Mouse (Mus musculus) regulatory T cell (primary cell): Measurements from ENCODE around the gene Mrpl21.

ENCODE experiments used
- in situ Hi-C: fragments of 300-600 bp; cut with MboI, MseI; formaldehyde crosslinking; loops from one replicate; pipeline ENCODE4 v1.15.1; 2025; ENCODE audit warnings: high pct_unique_total_duplicates

The Mrpl21 gene

GRCm38 (mm10) chr19:3297034-3297433, 14.3 kb downstream of the Mrpl21 start:
- in situ Hi-C loops: no loop called here

- in situ Hi-C loops: no loop called here
These were observed 15.1 kb downstream of the Mrpl21 start for GRCm38 (mm10) chr19:3297775-3298174.

GRCm38 (mm10) chr19:3304017-3304416, 21.3 kb downstream of the Mrpl21 start:
- in situ Hi-C loops: no loop called here

GRCm38 (mm10) chr19:3307175-3307949, 24.7 kb downstream of the Mrpl21 start:
- in situ Hi-C loops: no loop called here

GRCm38 (mm10) chr19:3319341-3319740, 36.6 kb downstream of the Mrpl21 start:
- in situ Hi-C loops: loop anchor here (5.0 kb wide), 1 partner anchor 42 kb away; no protein-coding TSS in a partner anchor

- in situ Hi-C loops: loop anchor here (10.0 kb wide), 1 partner anchor 795 kb away; no protein-coding TSS in a partner anchor
These were observed 37.4 kb downstream of the Mrpl21 start for GRCm38 (mm10) chr19:3320086-3320485.

GRCm38 (mm10) chr19:3320801-3321200, 38.1 kb downstream of the Mrpl21 start:
- in situ Hi-C loops: loop anchor here (10.0 kb wide), 1 partner anchor 794 kb away; no protein-coding TSS in a partner anchor

- in situ Hi-C loops: loop anchor here (10.0 kb wide), 1 partner anchor 793 kb away; no protein-coding TSS in a partner anchor
These were observed 38.9 kb downstream of the Mrpl21 start for GRCm38 (mm10) chr19:3321617-3322016.

- in situ Hi-C loops: loop anchor here (10.0 kb wide), 1 partner anchor 792 kb away; no protein-coding TSS in a partner anchor
These were observed 39.7 kb downstream of the Mrpl21 start, which contains the start of gene Cpt1a for GRCm38 (mm10) chr19:3322261-3322969. Gene Cpt1a, plus strand, starts transcription at chr19:3322334.

- in situ Hi-C loops: loop anchor here (10.0 kb wide), 1 partner anchor 792 kb away; no protein-coding TSS in a partner anchor
These were observed 40.5 kb downstream of the Mrpl21 start for GRCm38 (mm10) chr19:3323201-3323621.

- in situ Hi-C loops: loop anchor here (10.0 kb wide), 1 partner anchor 791 kb away; no protein-coding TSS in a partner anchor
These were observed 41.1 kb downstream of the Mrpl21 start for GRCm38 (mm10) chr19:3323753-3324270.

- in situ Hi-C loops: loop anchor here (10.0 kb wide), 1 partner anchor 790 kb away; no protein-coding TSS in a partner anchor
These were observed 41.6 kb downstream of the Mrpl21 start for GRCm38 (mm10) chr19:3324271-3324811.

- in situ Hi-C loops: loop anchor here (5.0 to 10.0 kb wide), 2 partner anchors 247 to 790 kb away; no protein-coding TSS in a partner anchor
These were observed 42.4 kb downstream of the Mrpl21 start for GRCm38 (mm10) chr19:3324931-3325711.

- in situ Hi-C loops: loop anchor here (5.0 to 10.0 kb wide), 2 partner anchors 246 to 789 kb away; no protein-coding TSS in a partner anchor
These were observed 43.2 kb downstream of the Mrpl21 start for GRCm38 (mm10) chr19:3325771-3326478.

- in situ Hi-C loops: loop anchor here (5.0 to 10.0 kb wide), 2 partner anchors 246 to 788 kb away; no protein-coding TSS in a partner anchor
These were observed 43.9 kb downstream of the Mrpl21 start for GRCm38 (mm10) chr19:3326479-3327047.

GRCm38 (mm10) chr19:3333247-3333646, 50.5 kb downstream of the Mrpl21 start:
- in situ Hi-C loops: no loop called here

- in situ Hi-C loops: no loop called here
These were observed 51.2 kb downstream of the Mrpl21 start for GRCm38 (mm10) chr19:3333694-3334515.

- in situ Hi-C loops: no loop called here
These were observed 51.8 kb downstream of the Mrpl21 start for GRCm38 (mm10) chr19:3334550-3334949.

- in situ Hi-C loops: no loop called here
These were observed 53.2 kb downstream of the Mrpl21 start for GRCm38 (mm10) chr19:3335917-3336316.
